Mouse (Mus musculus): ENCODE results near the gene Olfr531. TPM values are rescaled to one million over a fixed set of nuclear protein-coding genes. Genes with fewer than 3 reads are reported as not detected.

Olfr531 gene
- not detected in 2 replicates for polyA plus RNA-seq (2014; fragmentation: Nextera tagmentation; extraction: Ambion mirVana)

DNA sequence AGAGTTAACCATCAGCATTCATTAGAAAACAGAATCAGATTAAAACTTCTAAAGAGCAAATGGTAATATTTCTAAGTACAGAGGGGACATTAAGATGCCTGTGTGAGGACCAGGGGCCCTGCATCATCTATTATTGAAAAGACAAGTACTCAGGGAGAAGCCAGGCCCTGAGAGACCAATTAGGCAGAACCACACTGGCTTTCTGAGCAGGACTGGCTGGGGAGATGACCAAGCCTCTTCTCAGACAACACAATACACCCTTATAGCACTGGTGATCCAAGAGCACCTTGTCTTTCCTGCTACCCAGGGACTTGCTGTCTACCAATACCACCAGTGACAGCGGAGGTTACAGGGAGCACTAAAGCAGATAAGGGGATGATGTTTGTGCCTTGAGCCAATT is at the start of gene Olfr531:
Gene Olfr531 (minus strand): TSS at position 101 of the 400 bp plus-strand sequence.
- Histone ChIP-seq H3K27me3 (ENCODE audit: control insufficient read depth, insufficient read depth, low read length) (no peaks in the 10 kb centered on the region), H3K36me3 (ENCODE audit: control insufficient read depth, insufficient read depth, low read length) (no peaks in the 10 kb centered on the region), H3K27ac (ENCODE audit: low read depth, low read length) (no peak within 1 kb of the TSS), H3K9me3 (ENCODE audit: control insufficient read depth, low read length) (no peaks in the 10 kb centered on the region), H3K9ac (ENCODE audit: low read length) (no peak within 1 kb of the TSS), H3K4me3 (ENCODE audit: low read depth, low read length) (no peak within 1 kb of the TSS), H3K4me2 (ENCODE audit: low read depth, low read length, severe bottlenecking) (no peak within 1 kb of the TSS), H3K4me1 (replicated peaks; ENCODE audit: control insufficient read depth, insufficient read depth, low read length) (no peaks in the 10 kb centered on the region)
- 96% methylated on average over 1 of the region's 1 CpGs for WGBS
- DNase-seq (ENCODE audit: low spot score): no peak
- no peak for ATAC-seq (replicated peaks; ENCODE audit: low FRiP score)

DNA sequence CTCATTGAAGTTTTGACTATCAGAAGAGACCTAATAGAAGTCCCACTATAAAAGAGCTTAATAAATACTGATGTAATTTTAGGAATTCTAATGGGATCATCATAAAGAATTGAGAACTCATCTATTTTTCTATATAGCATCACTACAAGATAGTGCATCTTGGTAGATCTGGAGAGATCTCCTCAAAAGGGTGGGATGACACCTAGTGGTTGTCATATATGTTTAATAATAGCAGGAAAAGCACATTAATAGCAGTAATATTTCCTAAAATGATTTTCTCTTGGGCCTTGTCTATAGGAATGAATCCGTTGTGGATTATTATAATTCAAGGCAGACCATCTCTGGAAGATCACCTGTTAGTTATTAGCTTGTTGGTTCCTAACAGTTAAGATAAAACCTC is 40.4 kb upstream of the Olfr531 start:
- H3K27me3 ChIP-seq (ENCODE audit: control insufficient read depth, insufficient read depth, low read length): no peaks in the 10 kb centered on the region
- no peaks in the 10 kb centered on the region for H3K36me3 ChIP-seq (ENCODE audit: control insufficient read depth, insufficient read depth, low read length)
- no peaks in the 10 kb centered on the region for H3K4me1 ChIP-seq (replicated peaks; ENCODE audit: control insufficient read depth, insufficient read depth, low read length)
- 89% methylated on average over 1 of the region's 1 CpGs for WGBS
- H3K4me3 ChIP-seq (ENCODE audit: low read depth, low read length): no peak overlapping the region
- no peaks in the 10 kb centered on the region for H3K9me3 ChIP-seq (ENCODE audit: control insufficient read depth, low read length)
- H3K27ac ChIP-seq (ENCODE audit: low read depth, low read length): no peak overlapping the region
- H3K4me2 ChIP-seq (ENCODE audit: low read depth, low read length, severe bottlenecking): no peak overlapping the region
- no peak for DNase-seq (ENCODE audit: low spot score)
- ATAC-seq (replicated peaks; ENCODE audit: low FRiP score): no peak
- H3K9ac ChIP-seq (ENCODE audit: low read length): no peak overlapping the region

DNA sequence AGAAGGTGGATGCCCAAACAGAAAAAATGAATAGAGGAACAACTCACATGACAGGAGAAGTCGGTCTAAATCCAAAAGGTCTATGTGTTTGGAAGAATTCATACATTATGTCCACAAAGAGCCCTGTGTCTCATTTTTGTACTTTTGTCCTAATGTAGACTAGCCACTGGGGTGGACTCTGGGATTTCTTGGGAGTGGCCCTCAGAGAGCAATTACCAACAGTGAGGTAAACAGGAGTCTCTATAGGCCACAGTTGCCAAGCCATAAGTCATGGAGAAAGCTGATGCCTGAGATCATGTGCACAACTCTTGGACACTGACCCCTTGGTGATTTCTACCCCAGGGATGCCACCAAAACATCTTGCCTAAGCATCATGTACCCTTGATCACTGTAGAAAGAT is 18.8 kb upstream of the Olfr531 start, which contains the start of gene Olfr532:
Gene Olfr532 (minus strand): TSS at position 101 of the 400 bp plus-strand sequence.
- Histone ChIP-seq H3K4me3 (ENCODE audit: low read depth, low read length) (no peak within 1 kb of the TSS), H3K4me2 (ENCODE audit: low read depth, low read length, severe bottlenecking) (no peak within 1 kb of the TSS), H3K4me1 (replicated peaks; ENCODE audit: control insufficient read depth, insufficient read depth, low read length) (no peaks in the 10 kb centered on the region), H3K9me3 (ENCODE audit: control insufficient read depth, low read length) (no peaks in the 10 kb centered on the region), H3K27ac (ENCODE audit: low read depth, low read length) (no peak within 1 kb of the TSS), H3K27me3 (ENCODE audit: control insufficient read depth, insufficient read depth, low read length) (no peaks in the 10 kb centered on the region), H3K36me3 (ENCODE audit: control insufficient read depth, insufficient read depth, low read length) (no peaks in the 10 kb centered on the region), H3K9ac (ENCODE audit: low read length) (no peak within 1 kb of the TSS)
- ATAC-seq (replicated peaks; ENCODE audit: low FRiP score) (no peak), DNase-seq (ENCODE audit: low spot score) (no peak)
- WGBS: 90% methylated on average over 1 of the region's 1 CpGs

DNA sequence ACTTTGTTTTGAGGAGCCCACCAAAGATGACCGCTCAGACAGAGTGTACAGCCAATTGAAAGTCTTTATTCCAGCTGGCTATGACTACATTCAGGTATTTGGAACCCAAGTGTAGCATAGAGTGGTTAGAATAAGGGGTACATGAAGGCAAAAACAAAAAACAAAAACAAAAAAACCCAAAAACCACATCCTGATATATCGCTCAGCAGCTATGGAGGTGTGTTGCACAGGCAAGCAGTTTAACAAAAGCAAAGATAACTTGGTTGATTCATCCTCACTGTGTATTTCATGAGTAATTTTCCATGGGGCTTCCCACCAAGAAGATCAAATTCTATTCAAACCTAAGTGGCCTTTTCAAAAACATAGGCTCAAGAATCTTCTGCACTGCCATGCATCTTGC is 25.8 kb downstream of the Olfr531 start:
- ATAC-seq (replicated peaks; ENCODE audit: low FRiP score) (no peak), DNase-seq (ENCODE audit: low spot score) (no peak)
- H3K9ac ChIP-seq (ENCODE audit: low read length): no peak overlapping the region
- no peak overlapping the region for H3K27ac ChIP-seq (ENCODE audit: low read depth, low read length)
- no peak overlapping the region for H3K4me3 ChIP-seq (ENCODE audit: low read depth, low read length)
- 93% methylated on average over 2 of the region's 2 CpGs for WGBS
- no peaks in the 10 kb centered on the region for H3K27me3 ChIP-seq (ENCODE audit: control insufficient read depth, insufficient read depth, low read length)
- no peak overlapping the region for H3K4me2 ChIP-seq (ENCODE audit: low read depth, low read length, severe bottlenecking)
- H3K36me3 ChIP-seq (ENCODE audit: control insufficient read depth, insufficient read depth, low read length): no peaks in the 10 kb centered on the region
- H3K4me1 ChIP-seq (replicated peaks; ENCODE audit: control insufficient read depth, insufficient read depth, low read length): no peaks in the 10 kb centered on the region
- no peaks in the 10 kb centered on the region for H3K9me3 ChIP-seq (ENCODE audit: control insufficient read depth, low read length)

DNA sequence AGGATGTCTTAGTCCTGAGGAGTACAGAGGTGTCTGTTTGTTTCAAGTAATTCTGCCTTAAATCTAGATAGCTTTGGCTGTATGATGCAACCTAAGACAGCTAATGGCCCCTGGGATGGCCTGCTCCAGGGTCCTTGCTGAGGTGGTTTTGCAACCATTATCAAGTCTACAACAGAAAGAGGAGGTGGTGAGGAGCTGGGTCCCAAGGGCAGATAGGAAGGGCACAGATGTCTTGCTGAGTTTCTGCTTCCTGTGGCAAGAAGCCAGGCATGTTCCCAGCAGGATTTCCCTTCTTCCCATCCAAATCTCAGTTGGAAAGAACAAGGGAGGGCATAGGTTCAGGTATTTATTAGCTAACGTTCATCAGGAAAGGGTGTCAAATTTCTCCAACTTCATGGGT is 26.5 kb downstream of the Olfr531 start, which contains the start of gene Olfr530:
Gene Olfr530 (minus strand): TSS at position 101 of the 400 bp plus-strand sequence.
- Histone ChIP-seq H3K4me2 (ENCODE audit: low read depth, low read length, severe bottlenecking) (no peak within 1 kb of the TSS), H3K36me3 (ENCODE audit: control insufficient read depth, insufficient read depth, low read length) (no peaks in the 10 kb centered on the region), H3K27ac (ENCODE audit: low read depth, low read length) (no peak within 1 kb of the TSS), H3K9ac (ENCODE audit: low read length) (no peak within 1 kb of the TSS), H3K4me3 (ENCODE audit: low read depth, low read length) (no peak within 1 kb of the TSS), H3K9me3 (ENCODE audit: control insufficient read depth, low read length) (no peaks in the 10 kb centered on the region), H3K4me1 (replicated peaks; ENCODE audit: control insufficient read depth, insufficient read depth, low read length) (no peaks in the 10 kb centered on the region), H3K27me3 (ENCODE audit: control insufficient read depth, insufficient read depth, low read length) (no peaks in the 10 kb centered on the region)
- ATAC-seq (replicated peaks; ENCODE audit: low FRiP score) (no peak), DNase-seq (ENCODE audit: low spot score) (no peak)
- 63% methylated on average over 1 of the region's 1 CpGs for WGBS

DNA sequence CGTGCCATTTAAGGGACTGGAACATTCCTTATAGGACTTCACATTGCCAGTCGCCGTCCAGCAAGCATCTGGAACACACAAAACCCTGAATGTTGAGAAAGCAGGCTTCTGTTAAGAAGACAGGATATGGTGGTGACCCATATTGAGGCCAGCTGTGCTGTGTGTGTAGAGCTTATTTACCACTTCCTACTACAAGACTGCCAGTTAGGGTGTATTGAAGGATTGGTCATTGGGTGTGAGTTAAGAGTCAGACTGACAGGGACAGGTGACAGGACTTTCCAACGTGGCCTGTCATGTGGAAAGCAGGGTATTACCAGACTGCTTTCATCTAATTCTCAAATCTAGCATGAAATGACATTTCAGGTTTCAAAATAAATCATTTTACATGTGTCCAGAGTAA is 28.4 kb downstream of the Olfr531 start:
- no peak overlapping the region for H3K4me3 ChIP-seq (ENCODE audit: low read depth, low read length)
- DNase-seq (ENCODE audit: low spot score) (no peak), ATAC-seq (replicated peaks; ENCODE audit: low FRiP score) (no peak)
- H3K27me3 ChIP-seq (ENCODE audit: control insufficient read depth, insufficient read depth, low read length): no peaks in the 10 kb centered on the region
- no peak overlapping the region for H3K9ac ChIP-seq (ENCODE audit: low read length)
- no peaks in the 10 kb centered on the region for H3K9me3 ChIP-seq (ENCODE audit: control insufficient read depth, low read length)
- no peak overlapping the region for H3K27ac ChIP-seq (ENCODE audit: low read depth, low read length)
- no peaks in the 10 kb centered on the region for H3K4me1 ChIP-seq (replicated peaks; ENCODE audit: control insufficient read depth, insufficient read depth, low read length)
- WGBS: 79% methylated on average over 4 of the region's 4 CpGs
- no peaks in the 10 kb centered on the region for H3K36me3 ChIP-seq (ENCODE audit: control insufficient read depth, insufficient read depth, low read length)
- no peak overlapping the region for H3K4me2 ChIP-seq (ENCODE audit: low read depth, low read length, severe bottlenecking)

DNA sequence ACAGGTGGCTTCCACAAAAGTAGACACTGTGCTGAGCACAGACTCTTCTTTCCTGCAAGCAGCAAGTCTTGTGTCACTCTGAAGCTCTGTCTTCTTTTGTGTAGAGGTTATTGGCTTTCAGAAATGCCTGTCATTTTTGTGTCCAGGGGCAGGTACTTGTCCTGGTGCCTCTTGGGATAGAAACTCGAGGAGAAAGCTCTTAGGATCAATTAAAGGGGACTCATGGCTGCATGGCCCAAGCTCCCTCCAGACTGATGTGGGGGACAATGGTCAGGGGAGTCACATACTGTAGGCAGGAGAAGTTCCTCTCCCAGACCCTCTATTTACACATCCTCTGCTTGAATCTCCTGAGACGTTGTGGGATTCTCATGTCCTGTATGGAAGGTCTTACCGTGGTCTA is 41.1 kb downstream of the Olfr531 start, which contains the start of gene Olfr60:
Gene Olfr60 (minus strand): TSS at position 101 of the 400 bp plus-strand sequence.
- no peaks in the 10 kb centered on the region for H3K9me3 ChIP-seq (ENCODE audit: control insufficient read depth, low read length)
- no peak within 1 kb of the TSS for H3K4me2 ChIP-seq (ENCODE audit: low read depth, low read length, severe bottlenecking)
- no peak within 1 kb of the TSS for H3K27ac ChIP-seq (ENCODE audit: low read depth, low read length)
- H3K4me3 ChIP-seq (ENCODE audit: low read depth, low read length): no peak within 1 kb of the TSS
- no peaks in the 10 kb centered on the region for H3K36me3 ChIP-seq (ENCODE audit: control insufficient read depth, insufficient read depth, low read length)
- no peaks in the 10 kb centered on the region for H3K4me1 ChIP-seq (replicated peaks; ENCODE audit: control insufficient read depth, insufficient read depth, low read length)
- H3K9ac ChIP-seq (ENCODE audit: low read length): no peak within 1 kb of the TSS
- DNase-seq (ENCODE audit: low spot score) (no peak), ATAC-seq (replicated peaks; ENCODE audit: low FRiP score) (no peak)
- 75% methylated on average over 3 of the region's 3 CpGs for WGBS
- no peaks in the 10 kb centered on the region for H3K27me3 ChIP-seq (ENCODE audit: control insufficient read depth, insufficient read depth, low read length)

Other genes starting within 250 kb of the Olfr531 start
- 0.68 and 0.71 TPM in 2 replicates for gene Sprn, start 248.0 kb downstream of the Olfr531 start, polyA plus RNA-seq (2014; fragmentation: Nextera tagmentation; extraction: Ambion mirVana)
- not detected in 2 replicates for gene Olfr522, start 238.2 kb downstream of the Olfr531 start, polyA plus RNA-seq (2014; fragmentation: Nextera tagmentation; extraction: Ambion mirVana)
- gene Olfr523, start 229.7 kb downstream of the Olfr531 start, polyA plus RNA-seq (2014; fragmentation: Nextera tagmentation; extraction: Ambion mirVana): not detected in 2 replicates
- gene Olfr524, start 197.0 kb downstream of the Olfr531 start, polyA plus RNA-seq (2014; fragmentation: Nextera tagmentation; extraction: Ambion mirVana): not detected in 2 replicates
- 0.05 TPM in 1 of 2 replicates, not detected in the other for gene Cd163l1, start 184.7 kb downstream of the Olfr531 start, polyA plus RNA-seq (2014; fragmentation: Nextera tagmentation; extraction: Ambion mirVana)
- gene 5830411N06Rik, start 155.6 kb downstream of the Olfr531 start, polyA plus RNA-seq (2014; fragmentation: Nextera tagmentation; extraction: Ambion mirVana): not detected in 2 replicates
- not detected in 2 replicates for gene Olfr525, start 82.1 kb downstream of the Olfr531 start, polyA plus RNA-seq (2014; fragmentation: Nextera tagmentation; extraction: Ambion mirVana)
- not detected in 2 replicates for gene Olfr527, start 68.9 kb downstream of the Olfr531 start, polyA plus RNA-seq (2014; fragmentation: Nextera tagmentation; extraction: Ambion mirVana)
- gene Olfr60, start 41.2 kb downstream of the Olfr531 start, polyA plus RNA-seq (2014; fragmentation: Nextera tagmentation; extraction: Ambion mirVana): not detected in 2 replicates
- gene Olfr530, start 26.6 kb downstream of the Olfr531 start, polyA plus RNA-seq (2014; fragmentation: Nextera tagmentation; extraction: Ambion mirVana): not detected in 2 replicates
- gene Olfr532, start 18.7 kb upstream of the Olfr531 start, polyA plus RNA-seq (2014; fragmentation: Nextera tagmentation; extraction: Ambion mirVana): not detected in 2 replicates
- gene Olfr533, start 60.5 kb upstream of the Olfr531 start, polyA plus RNA-seq (2014; fragmentation: Nextera tagmentation; extraction: Ambion mirVana): not detected in 2 replicates
- not detected in 2 replicates for gene Olfr535, start 81.3 kb upstream of the Olfr531 start, polyA plus RNA-seq (2014; fragmentation: Nextera tagmentation; extraction: Ambion mirVana)
- not detected in 2 replicates for gene Olfr536, start 104.5 kb upstream of the Olfr531 start, polyA plus RNA-seq (2014; fragmentation: Nextera tagmentation; extraction: Ambion mirVana)
- not detected in 2 replicates for gene Olfr538, start 165.0 kb upstream of the Olfr531 start, polyA plus RNA-seq (2014; fragmentation: Nextera tagmentation; extraction: Ambion mirVana)
- gene Olfr46, start 198.4 kb upstream of the Olfr531 start, polyA plus RNA-seq (2014; fragmentation: Nextera tagmentation; extraction: Ambion mirVana): 0.03 TPM in 1 of 2 replicates, not detected in the other
- not detected in 2 replicates for gene Olfr61, start 226.1 kb upstream of the Olfr531 start, polyA plus RNA-seq (2014; fragmentation: Nextera tagmentation; extraction: Ambion mirVana)
- gene Olfr53, start 243.5 kb upstream of the Olfr531 start, polyA plus RNA-seq (2014; fragmentation: Nextera tagmentation; extraction: Ambion mirVana): not detected in 2 replicates